Mouse (Mus musculus) hindlimb bud, embryonic 11.5 days (tissue): ENCODE measurements at regions not wholly inside any gene's neighbourhood (a gene's known extent, or its start where the extent isn't known, plus 50 kb on each side); places are given as distances from the start of the nearest gene placed in this dataset.

Experiments used
- DNase-seq: peaks from one replicate; pipeline ENCODE4 v3.0.0-alpha.2; 2012; ENCODE audit warnings: low read depth, low spot score; ENCODE audit errors: extremely low spot score

- no peak for DNase-seq
Measured at GRCm38 (mm10) chr2:169524429-169524828, 63.1 kb downstream of the Gm11011 start.

GRCm38 (mm10) chr2:169519941-169520340 is 67.6 kb downstream of the Gm11011 start:
- DNase-seq: no peak

- DNase-seq: no peak
Measured at GRCm38 (mm10) chr2:169515350-169515749, 72.2 kb downstream of the Gm11011 start.

- no peak for DNase-seq
Measured at GRCm38 (mm10) chr2:169510741-169511140, 76.8 kb downstream of the Gm11011 start.

GRCm38 (mm10) chr2:169509406-169509805 is 78.1 kb downstream of the Gm11011 start:
- DNase-seq: no peak

GRCm38 (mm10) chr2:169504416-169505057 is 83.0 kb downstream of the Gm11011 start:
- DNase-seq: no peak

- DNase-seq: no peak
Measured at GRCm38 (mm10) chr2:169503598-169503958, 84.0 kb downstream of the Gm11011 start.

GRCm38 (mm10) chr2:169502717-169503597 is 84.6 kb downstream of the Gm11011 start:
- DNase-seq: no peak

GRCm38 (mm10) chr2:169501736-169502340 is 85.7 kb downstream of the Gm11011 start:
- no peak for DNase-seq

GRCm38 (mm10) chr2:169495368-169495767 is 92.2 kb downstream of the Gm11011 start:
- DNase-seq: no peak

GRCm38 (mm10) chr2:169494503-169495311 is 92.8 kb downstream of the Gm11011 start:
- DNase-seq: no peak

GRCm38 (mm10) chr2:169493609-169494275 is 93.8 kb downstream of the Gm11011 start:
- DNase-seq: no peak

GRCm38 (mm10) chr2:169483934-169484333 is 103.6 kb downstream of the Gm11011 start:
- no peak for DNase-seq

GRCm38 (mm10) chr2:169481731-169482465 is 105.6 kb downstream of the Gm11011 start:
- DNase-seq: no peak

- DNase-seq: no peak
Measured at GRCm38 (mm10) chr2:169474418-169475112, 113.0 kb downstream of the Gm11011 start.

- no peak for DNase-seq
Measured at GRCm38 (mm10) chr2:169469538-169469937, 118.0 kb downstream of the Gm11011 start.

- no peak for DNase-seq
Measured at GRCm38 (mm10) chr2:169467621-169468020, 119.9 kb downstream of the Gm11011 start.

- DNase-seq: no peak
Measured at GRCm38 (mm10) chr2:169464106-169464505, 123.4 kb downstream of the Gm11011 start.

- DNase-seq: no peak
Measured at GRCm38 (mm10) chr2:169461491-169462039, 126.0 kb downstream of the Gm11011 start.
